Comparison of ENCODE assay signal across 19 mouse cellular contexts in genomic region chr12:8310992-8311391, GRCm38 (mm10). TPM values are rescaled to one million over a fixed set of nuclear protein-coding genes. Genes with fewer than 3 reads are reported as not detected.
DNase-seq lines count a peak whose midpoint lies in the region; ATAC-seq and TF ChIP-seq lines count a peak whose summit lies in the region.
"Had no signal": no experiment of that assay in that cellular context is flagged by ENCODE, and none has a peak within 500 bp of the region (broad histone marks: within the 10 kb centered on the region; RNA-seq: fewer than 3 reads in every experiment).

No protein-coding gene starts in this region.

- H3K9me3 ChIP-seq in embryonic facial prominence, embryonic 13.5 days = no peaks in the 10 kb centered on the region
- H3K9me3 ChIP-seq in embryonic facial prominence, embryonic 10.5 days = no peaks in the 10 kb centered on the region
- no peaks in the 10 kb centered on the region for H3K9me3 ChIP-seq in kidney, embryonic 15.5 days (replicated peaks)
- H3K9me3 ChIP-seq in neural tube, embryonic 12.5 days = no peaks in the 10 kb centered on the region
- no peaks in the 10 kb centered on the region for H3K9me3 ChIP-seq in hindbrain, postnatal 0 days (ENCODE audit: low read length)
- H3K9me3 ChIP-seq: embryonic facial prominence, embryonic 12.5 days; heart, embryonic 13.5 days had no signal

- H3K27me3 ChIP-seq in embryonic facial prominence, embryonic 13.5 days = peaks cover 38% of the 10 kb centered on the region
- peaks cover 58% of the 10 kb centered on the region for H3K27me3 ChIP-seq in embryonic facial prominence, embryonic 10.5 days (replicated peaks; ENCODE audit: low read depth, poor library complexity, severe bottlenecking)
- peaks cover 34% of the 10 kb centered on the region for H3K27me3 ChIP-seq in kidney, embryonic 15.5 days
- peaks cover 15% of the 10 kb centered on the region for H3K27me3 ChIP-seq in neural tube, embryonic 12.5 days (replicated peaks)
- peaks cover 3% of the 10 kb centered on the region for H3K27me3 ChIP-seq in hindbrain, postnatal 0 days (ENCODE audit: insufficient read depth, low read length)

- TF ChIP-seq CTCF in hindbrain, postnatal 0 days (IDR thresholded peaks at IDR 0.05; ENCODE audit: low read depth) = no peak

- H3K4me3 ChIP-seq in embryonic facial prominence, embryonic 13.5 days = no peak overlapping the region
- H3K4me3 ChIP-seq in embryonic facial prominence, embryonic 10.5 days = no peak overlapping the region
- no peak overlapping the region for H3K4me3 ChIP-seq in kidney, embryonic 15.5 days (replicated peaks)
- no peak overlapping the region for H3K4me3 ChIP-seq in neural tube, embryonic 12.5 days
- H3K4me3 ChIP-seq in hindbrain, postnatal 0 days (ENCODE audit: low read length) = no peak overlapping the region
- H3K4me3 ChIP-seq: embryonic facial prominence, embryonic 12.5 days; heart, embryonic 13.5 days had no signal

- peak overlapping the region; percentile 46 for H3K9ac ChIP-seq in embryonic facial prominence, embryonic 13.5 days
- no peak overlapping the region for H3K9ac ChIP-seq in kidney, embryonic 15.5 days
- H3K9ac ChIP-seq in neural tube, embryonic 12.5 days = no peak overlapping the region
- no peak overlapping the region for H3K9ac ChIP-seq in hindbrain, postnatal 0 days (replicated peaks; ENCODE audit: low read length)
- H3K9ac ChIP-seq: embryonic facial prominence, embryonic 12.5 days; heart, embryonic 13.5 days; liver, postnatal 0 days had no signal

- no peaks in the 10 kb centered on the region for H3K36me3 ChIP-seq in embryonic facial prominence, embryonic 13.5 days
- H3K36me3 ChIP-seq in embryonic facial prominence, embryonic 10.5 days (replicated peaks) = no peaks in the 10 kb centered on the region
- H3K36me3 ChIP-seq in kidney, embryonic 15.5 days = no peaks in the 10 kb centered on the region
- no peaks in the 10 kb centered on the region for H3K36me3 ChIP-seq in neural tube, embryonic 12.5 days
- H3K36me3 ChIP-seq in hindbrain, postnatal 0 days (ENCODE audit: insufficient read depth, low read length) = no peaks in the 10 kb centered on the region
- H3K36me3 ChIP-seq: embryonic facial prominence, embryonic 12.5 days; heart, embryonic 13.5 days had no signal

- 38% methylated on average over 17 of the region's 17 CpGs for WGBS in embryonic facial prominence, embryonic 13.5 days
- 40% methylated on average over 17 of the region's 17 CpGs for WGBS in embryonic facial prominence, embryonic 10.5 days
- WGBS in kidney, embryonic 15.5 days = 36% methylated on average over 17 of the region's 17 CpGs
- WGBS in neural tube, embryonic 12.5 days = 48% methylated on average over 17 of the region's 17 CpGs
- 24% methylated on average over 17 of the region's 17 CpGs for WGBS in hindbrain, postnatal 0 days

- peaks cover 33% of the 10 kb centered on the region for H3K4me1 ChIP-seq in embryonic facial prominence, embryonic 13.5 days
- peaks cover 33% of the 10 kb centered on the region for H3K4me1 ChIP-seq in embryonic facial prominence, embryonic 10.5 days
- H3K4me1 ChIP-seq in kidney, embryonic 15.5 days = peaks cover 32% of the 10 kb centered on the region
- H3K4me1 ChIP-seq in neural tube, embryonic 12.5 days = peaks cover 22% of the 10 kb centered on the region
- H3K4me1 ChIP-seq in hindbrain, postnatal 0 days (ENCODE audit: insufficient read depth, low read length) = no peaks in the 10 kb centered on the region; the same call in 1 of the 2 replicates

- no peak overlapping the region for H3K27ac ChIP-seq in embryonic facial prominence, embryonic 13.5 days
- H3K27ac ChIP-seq in embryonic facial prominence, embryonic 10.5 days (replicated peaks) = no peak overlapping the region
- no peak overlapping the region for H3K27ac ChIP-seq in kidney, embryonic 15.5 days
- H3K27ac ChIP-seq in neural tube, embryonic 12.5 days = no peak overlapping the region
- H3K27ac ChIP-seq in hindbrain, postnatal 0 days = no peak overlapping the region
- H3K27ac ChIP-seq: embryonic facial prominence, embryonic 12.5 days; heart, embryonic 13.5 days had no signal

- no peak for ATAC-seq in embryonic facial prominence, embryonic 13.5 days (ENCODE audit: insufficient number of reproducible peaks, insufficient read depth, low FRiP score, low TSS enrichment, low read depth)
- no peak for ATAC-seq in kidney, embryonic 15.5 days (replicated peaks; ENCODE audit: low FRiP score)
- no peak for ATAC-seq in neural tube, embryonic 12.5 days (ENCODE audit: low FRiP score, low read depth)
- no peak for ATAC-seq in hindbrain, postnatal 0 days
- ATAC-seq: liver, postnatal 0 days had no signal

- no peak overlapping the region for H3K4me2 ChIP-seq in embryonic facial prominence, embryonic 13.5 days
- H3K4me2 ChIP-seq in kidney, embryonic 15.5 days = peak overlapping the region; percentile 38; the same call in 1 of the 2 replicates
- H3K4me2 ChIP-seq in neural tube, embryonic 12.5 days (replicated peaks) = peak overlapping the region; percentile 24
- H3K4me2 ChIP-seq in hindbrain, postnatal 0 days (ENCODE audit: low read depth, low read length) = 0 out of 2 replicates have a peak overlapping the region, but pooled peaks have one; percentile 10
- H3K4me2 ChIP-seq: embryonic facial prominence, embryonic 12.5 days; heart, embryonic 13.5 days had no signal

- no peak for DNase-seq in embryonic facial prominence, embryonic 10.5 days (ENCODE audit: low spot score)
- DNase-seq in kidney, postnatal 14 days = no peak
- DNase-seq in neural tube, embryonic 10.5 days (ENCODE audit: extremely low spot score, low spot score) = no peak
- no peak for DNase-seq in hindbrain, postnatal 0 days (ENCODE audit: low spot score)
- DNase-seq: cerebellum, adult 9-10 months; gastrocnemius, postnatal 10 days; heart, adult 11 months; kidney, postnatal 10 days; liver, postnatal 0 days; lung, postnatal 10 days had no signal

RNA-seq across cellular contexts. Expression of gene Hs1bp3, which starts 2.2 kb away (rescaled TPM):
- 19.0 and 19.2 TPM in 2 replicates for polyA plus RNA-seq in embryonic facial prominence, embryonic 13.5 days (2015; fragmentation: Nextera tagmentation; extraction: Ambion mirVana)
- polyA plus RNA-seq in embryonic facial prominence, embryonic 10.5 days (2016; fragmentation: Nextera tagmentation; extraction: Ambion mirVana) = 17.9 and 18.8 TPM in 2 replicates
- 14.2 and 16.5 TPM in 2 replicates for polyA plus RNA-seq in kidney, embryonic 15.5 days (2015; fragmentation: Nextera tagmentation; extraction: Ambion mirVana)
- polyA plus RNA-seq in neural tube, embryonic 12.5 days (2016; fragmentation: Nextera tagmentation; extraction: Ambion mirVana) = 10.9 and 11.6 TPM in 2 replicates
- 3.8 and 6.3 TPM in 2 replicates for total RNA-seq in hindbrain, postnatal 0 days (2014; rRNA removed)
- polyA plus RNA-seq in hindbrain, postnatal 0 days (2015; fragmentation: Nextera tagmentation; extraction: Ambion mirVana) = 5.5 and 6.5 TPM in 2 replicates

RNA-seq across cellular contexts. Expression of gene Gdf7, which starts 9.2 kb away (rescaled TPM):
- polyA plus RNA-seq in embryonic facial prominence, embryonic 13.5 days (2015; fragmentation: Nextera tagmentation; extraction: Ambion mirVana) = 1.6 and 2.1 TPM in 2 replicates
- 0.10 and 0.17 TPM in 2 replicates for polyA plus RNA-seq in embryonic facial prominence, embryonic 10.5 days (2016; fragmentation: Nextera tagmentation; extraction: Ambion mirVana)
- polyA plus RNA-seq in kidney, embryonic 15.5 days (2015; fragmentation: Nextera tagmentation; extraction: Ambion mirVana) = 1.1 and 1.2 TPM in 2 replicates
- 0.39 and 0.42 TPM in 2 replicates for polyA plus RNA-seq in neural tube, embryonic 12.5 days (2016; fragmentation: Nextera tagmentation; extraction: Ambion mirVana)
- total RNA-seq in hindbrain, postnatal 0 days (2014; rRNA removed) = 0.83 and 3.6 TPM in 2 replicates
- 0.36 and 0.54 TPM in 2 replicates for polyA plus RNA-seq in hindbrain, postnatal 0 days (2015; fragmentation: Nextera tagmentation; extraction: Ambion mirVana)
- total RNA-seq: CH12.LX; gastrocnemius, postnatal 10 days; liver, adult 2 months; megakaryocyte progenitor cell, adult 5-6 weeks had no signal
- polyA plus RNA-seq: heart, embryonic 13.5 days; intestine, embryonic 14.5 days; liver, adult 2 months; liver, postnatal 0 days had no signal
